Mouse (Mus musculus): ENCODE results near the gene Mfap3l. TPM values are rescaled to one million over a fixed set of nuclear protein-coding genes. Genes with fewer than 3 reads are reported as not detected.

Gene Mfap3l
- polyA plus RNA-seq, 1 experiment from 2014 or later, result 6.8 TPM

DNA sequence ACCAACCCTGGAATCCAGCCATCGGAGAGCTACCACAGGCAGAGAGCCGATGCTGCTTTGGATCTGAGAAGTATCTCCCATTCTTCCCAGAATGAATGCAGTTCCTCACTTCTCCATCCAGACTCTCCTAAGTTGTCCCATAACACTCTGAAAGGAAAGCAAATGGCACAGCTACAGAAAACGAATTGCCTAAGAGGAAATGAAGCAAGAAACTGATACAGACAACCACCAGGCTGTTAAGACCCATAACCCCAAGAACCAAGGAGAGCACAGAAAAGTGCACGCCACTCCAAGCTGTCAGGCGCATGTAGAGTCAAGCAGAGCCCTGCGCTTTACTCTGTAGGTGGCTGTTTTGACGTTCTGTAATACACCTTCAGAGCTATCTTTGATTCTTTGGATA, 7.9 kb upstream of the Mfap3l start:
- ATAC-seq (ENCODE audit: low FRiP score), result no peak
- H3K9ac ChIP-seq, result no peak overlapping the region
- peaks cover 4% of the 10 kb centered on the region; the same call in 1 of the 2 replicates for H3K27me3 ChIP-seq (ENCODE audit: control insufficient read depth, insufficient read depth, low read length)
- no peaks in the 10 kb centered on the region for H3K4me1 ChIP-seq (replicated peaks; ENCODE audit: control insufficient read depth, insufficient read depth, low read length)
- H3K4me3 ChIP-seq (replicated peaks; ENCODE audit: low read length), result no peak overlapping the region
- H3K27ac ChIP-seq, result no peak overlapping the region
- peak; percentile 11 for DNase-seq (ENCODE audit: low spot score)
- WGBS, result 85% methylated on average over 7 of the region's 7 CpGs
- no peaks in the 10 kb centered on the region for H3K36me3 ChIP-seq (replicated peaks; ENCODE audit: control insufficient read depth, insufficient read depth)
- H3K9me3 ChIP-seq (ENCODE audit: control insufficient read depth, low read length), result no peaks in the 10 kb centered on the region
- no peak overlapping the region for H3K4me2 ChIP-seq (replicated peaks)

- peaks cover 5% of the 10 kb centered on the region; the same call in 1 of the 2 replicates for H3K4me1 ChIP-seq (replicated peaks; ENCODE audit: control insufficient read depth, insufficient read depth, low read length)
- peaks cover 17% of the 10 kb centered on the region; the same call in 1 of the 2 replicates for H3K27me3 ChIP-seq (ENCODE audit: control insufficient read depth, insufficient read depth, low read length)
- H3K4me3 ChIP-seq (replicated peaks; ENCODE audit: low read length), result no peak overlapping the region
- ATAC-seq (ENCODE audit: low FRiP score) (no peak), DNase-seq (ENCODE audit: low spot score) (no peak)
- WGBS, result 79% methylated on average over 3 of the region's 3 CpGs
- H3K36me3 ChIP-seq (replicated peaks; ENCODE audit: control insufficient read depth, insufficient read depth), result no peaks in the 10 kb centered on the region
- H3K4me2 ChIP-seq (replicated peaks), result no peak overlapping the region
- no peak overlapping the region for H3K27ac ChIP-seq
- H3K9me3 ChIP-seq (ENCODE audit: control insufficient read depth, low read length), result no peaks in the 10 kb centered on the region
- no peak overlapping the region for H3K9ac ChIP-seq
Measured at GRCm38 (mm10) chr8:60627937-60628336, 4.7 kb upstream of the Mfap3l start.

- DNase-seq (ENCODE audit: low spot score) (peak; percentile 12), ATAC-seq (ENCODE audit: low FRiP score) (no peak)
- Histone ChIP-seq H3K9ac (no peak overlapping the region), H3K36me3 (replicated peaks; ENCODE audit: control insufficient read depth, insufficient read depth) (no peaks in the 10 kb centered on the region), H3K4me1 (replicated peaks; ENCODE audit: control insufficient read depth, insufficient read depth, low read length) (peaks cover 12% of the 10 kb centered on the region), H3K9me3 (ENCODE audit: control insufficient read depth, low read length) (no peaks in the 10 kb centered on the region), H3K4me2 (replicated peaks) (no peak overlapping the region), H3K4me3 (replicated peaks; ENCODE audit: low read length) (no peak overlapping the region), H3K27me3 (ENCODE audit: control insufficient read depth, insufficient read depth, low read length) (peaks cover 17% of the 10 kb centered on the region; the same call in 1 of the 2 replicates), H3K27ac (no peak overlapping the region)
- WGBS, result 71% methylated on average over 4 of the region's 4 CpGs
Measured at GRCm38 (mm10) chr8:60629059-60629458, 3.6 kb upstream of the Mfap3l start.

DNA sequence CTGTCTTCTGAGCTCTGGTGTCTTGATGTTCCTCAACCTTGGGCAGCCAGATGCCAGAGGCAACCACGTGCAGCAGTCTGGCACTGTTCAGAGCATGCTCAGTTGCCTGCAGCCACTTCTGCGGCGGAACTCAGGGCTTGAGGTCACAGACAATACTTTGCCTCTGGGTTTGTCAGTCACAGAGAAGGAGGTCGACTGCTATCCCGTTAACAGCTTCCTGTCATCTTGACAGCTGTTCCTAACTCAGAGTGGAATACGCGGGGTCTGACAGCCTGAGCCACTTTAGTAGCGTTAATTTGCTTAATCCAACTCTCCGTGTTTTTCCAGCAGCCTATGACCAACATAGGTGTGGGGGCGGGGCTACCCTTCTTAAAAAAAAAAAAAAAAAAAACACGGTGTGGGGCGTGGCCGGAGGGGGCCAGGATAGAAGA, 1.1 kb upstream of the Mfap3l start:
- 0% methylated on average over 13 of the region's 13 CpGs for WGBS
- Histone ChIP-seq H3K4me1 (replicated peaks; ENCODE audit: control insufficient read depth, insufficient read depth, low read length) (peaks cover 13% of the 10 kb centered on the region), H3K27me3 (ENCODE audit: control insufficient read depth, insufficient read depth, low read length) (peaks cover 17% of the 10 kb centered on the region; the same call in 1 of the 2 replicates), H3K4me3 (replicated peaks; ENCODE audit: low read length) (peak overlapping the region; percentile 78), H3K4me2 (replicated peaks) (peak overlapping the region; percentile 84), H3K9me3 (ENCODE audit: control insufficient read depth, low read length) (no peaks in the 10 kb centered on the region), H3K27ac (no peak overlapping the region), H3K9ac (peak overlapping the region; percentile 25; the same call in 1 of the 2 replicates), H3K36me3 (replicated peaks; ENCODE audit: control insufficient read depth, insufficient read depth) (no peaks in the 10 kb centered on the region)
- peak; percentile 70 for DNase-seq (ENCODE audit: low spot score)
- peak; percentile 36 for ATAC-seq (ENCODE audit: low FRiP score)

GRCm38 (mm10) chr8:60632933-60633655, 467 bp downstream of the Mfap3l start:
- Histone ChIP-seq H3K27ac (peak overlapping the region; percentile 79), H3K9me3 (ENCODE audit: control insufficient read depth, low read length) (no peaks in the 10 kb centered on the region), H3K4me2 (replicated peaks) (peak overlapping the region; percentile 84), H3K4me3 (replicated peaks; ENCODE audit: low read length) (peak overlapping the region; percentile 78), H3K4me1 (replicated peaks; ENCODE audit: control insufficient read depth, insufficient read depth, low read length) (peaks cover 13% of the 10 kb centered on the region), H3K27me3 (ENCODE audit: control insufficient read depth, insufficient read depth, low read length) (peaks cover 17% of the 10 kb centered on the region; the same call in 1 of the 2 replicates), H3K36me3 (replicated peaks; ENCODE audit: control insufficient read depth, insufficient read depth) (no peaks in the 10 kb centered on the region), H3K9ac (peak overlapping the region; percentile 81)
- peak; percentile 33 for DNase-seq (ENCODE audit: low spot score)
- under 1% methylated on average over 56 of the region's 56 CpGs for WGBS
- no peak; the same call in 1 of the 2 replicates for ATAC-seq (ENCODE audit: low FRiP score)

DNA sequence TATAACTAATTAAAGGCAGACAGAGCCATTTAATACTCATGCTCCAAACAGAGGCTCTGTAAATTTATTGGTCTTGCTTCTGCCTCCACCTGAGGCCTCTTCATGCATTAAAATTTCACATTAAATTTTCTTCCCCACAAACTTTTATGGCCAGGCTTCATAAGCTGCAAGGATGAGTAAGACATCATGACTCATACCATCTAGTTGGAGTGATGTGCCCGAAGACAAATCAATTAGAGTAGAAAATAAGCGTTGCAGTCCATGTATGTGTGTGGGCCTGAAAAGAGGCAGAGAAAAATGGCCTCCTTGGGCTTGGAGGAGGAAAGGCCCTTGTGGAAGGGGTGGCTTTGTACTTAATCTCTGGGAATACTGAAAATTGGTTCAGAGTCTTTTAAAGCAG, 2.3 kb downstream of the Mfap3l start:
- DNase-seq (ENCODE audit: low spot score) (no peak), ATAC-seq (ENCODE audit: low FRiP score) (no peak)
- no peak overlapping the region for H3K4me2 ChIP-seq (replicated peaks)
- no peak overlapping the region for H3K27ac ChIP-seq
- H3K27me3 ChIP-seq (ENCODE audit: control insufficient read depth, insufficient read depth, low read length), result peaks cover 11% of the 10 kb centered on the region; the same call in 1 of the 2 replicates
- peaks cover 13% of the 10 kb centered on the region for H3K4me1 ChIP-seq (replicated peaks; ENCODE audit: control insufficient read depth, insufficient read depth, low read length)
- 75% methylated on average over 2 of the region's 2 CpGs for WGBS
- H3K9ac ChIP-seq, result no peak overlapping the region
- H3K36me3 ChIP-seq (replicated peaks; ENCODE audit: control insufficient read depth, insufficient read depth), result no peaks in the 10 kb centered on the region
- H3K9me3 ChIP-seq (ENCODE audit: control insufficient read depth, low read length), result no peaks in the 10 kb centered on the region; the same call in 1 of the 2 replicates
- H3K4me3 ChIP-seq (replicated peaks; ENCODE audit: low read length), result no peak overlapping the region

DNA sequence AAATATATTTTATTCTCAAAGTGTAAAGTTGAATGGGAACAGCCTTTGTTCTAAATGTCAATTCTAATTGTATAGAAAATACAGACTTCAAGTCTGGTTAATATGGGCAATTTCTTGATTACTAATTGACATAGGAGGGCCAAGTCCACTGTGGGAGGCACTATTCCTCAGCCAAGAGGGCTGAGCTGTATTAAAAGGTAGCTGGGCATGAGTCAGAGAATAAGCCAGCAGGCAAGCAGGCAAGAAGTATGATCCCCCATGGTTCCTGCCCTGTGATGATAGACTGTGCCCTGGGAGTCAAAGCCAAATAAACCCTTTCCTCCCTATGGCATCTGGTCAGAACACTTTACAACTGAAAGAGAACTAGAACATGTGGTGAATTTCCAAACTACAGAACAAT, 3.2 kb downstream of the Mfap3l start:
- Histone ChIP-seq H3K9ac (no peak overlapping the region), H3K36me3 (replicated peaks; ENCODE audit: control insufficient read depth, insufficient read depth) (no peaks in the 10 kb centered on the region), H3K4me2 (replicated peaks) (no peak overlapping the region), H3K4me1 (replicated peaks; ENCODE audit: control insufficient read depth, insufficient read depth, low read length) (peaks cover 13% of the 10 kb centered on the region), H3K4me3 (replicated peaks; ENCODE audit: low read length) (no peak overlapping the region), H3K27me3 (ENCODE audit: control insufficient read depth, insufficient read depth, low read length) (peaks cover 2% of the 10 kb centered on the region; the same call in 1 of the 2 replicates), H3K9me3 (ENCODE audit: control insufficient read depth, low read length) (no peaks in the 10 kb centered on the region; the same call in 1 of the 2 replicates), H3K27ac (no peak overlapping the region)
- no peak for DNase-seq (ENCODE audit: low spot score)
- no peak for ATAC-seq (ENCODE audit: low FRiP score)

GRCm38 (mm10) chr8:60640046-60640445, 7.4 kb downstream of the Mfap3l start:
- no peaks in the 10 kb centered on the region for H3K36me3 ChIP-seq (replicated peaks; ENCODE audit: control insufficient read depth, insufficient read depth)
- DNase-seq (ENCODE audit: low spot score), result no peak
- no peaks in the 10 kb centered on the region for H3K4me1 ChIP-seq (replicated peaks; ENCODE audit: control insufficient read depth, insufficient read depth, low read length)
- no peak overlapping the region for H3K4me3 ChIP-seq (replicated peaks; ENCODE audit: low read length)
- H3K9me3 ChIP-seq (ENCODE audit: control insufficient read depth, low read length), result no peaks in the 10 kb centered on the region; the same call in 1 of the 2 replicates
- ATAC-seq (ENCODE audit: low FRiP score), result no peak
- no peak overlapping the region for H3K9ac ChIP-seq
- WGBS, result 85% methylated on average over 17 of the region's 17 CpGs
- no peaks in the 10 kb centered on the region for H3K27me3 ChIP-seq (ENCODE audit: control insufficient read depth, insufficient read depth, low read length)
- no peak overlapping the region for H3K4me2 ChIP-seq (replicated peaks)
- no peak overlapping the region for H3K27ac ChIP-seq

DNA sequence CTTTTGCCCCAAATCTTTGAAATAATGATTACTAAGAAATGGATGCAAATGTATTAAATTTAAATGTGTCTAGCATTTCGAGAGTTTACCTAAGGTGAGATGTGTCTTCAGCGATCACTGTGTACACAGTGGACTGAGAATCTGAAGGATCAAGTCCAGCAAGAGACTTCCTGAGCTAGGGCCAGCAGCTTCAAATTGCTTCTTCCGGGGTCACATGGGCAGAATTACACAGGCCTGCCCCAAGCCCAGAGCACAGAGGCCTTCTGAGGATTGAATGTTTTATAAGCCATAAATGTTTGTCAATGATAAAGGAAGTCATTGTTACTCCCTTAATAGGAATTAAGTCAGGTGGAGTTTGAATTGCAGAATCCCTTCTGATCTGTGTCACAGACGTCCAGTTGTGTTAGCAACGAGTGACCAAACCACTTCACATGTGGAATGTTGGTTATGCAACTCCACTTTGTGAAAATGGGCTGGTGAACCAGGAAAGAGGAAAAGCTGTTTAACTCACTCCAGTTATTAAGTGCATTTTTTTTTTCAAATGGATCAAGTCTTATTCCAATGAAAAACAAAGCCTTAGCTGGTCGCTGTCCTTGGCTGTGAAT, 10.9 kb downstream of the Mfap3l start:
- Histone ChIP-seq H3K27me3 (ENCODE audit: control insufficient read depth, insufficient read depth, low read length) (no peaks in the 10 kb centered on the region), H3K27ac (no peak overlapping the region), H3K4me2 (replicated peaks) (no peak overlapping the region), H3K9me3 (ENCODE audit: control insufficient read depth, low read length) (no peaks in the 10 kb centered on the region; the same call in 1 of the 2 replicates), H3K9ac (no peak overlapping the region), H3K4me3 (replicated peaks; ENCODE audit: low read length) (no peak overlapping the region), H3K36me3 (replicated peaks; ENCODE audit: control insufficient read depth, insufficient read depth) (no peaks in the 10 kb centered on the region), H3K4me1 (replicated peaks; ENCODE audit: control insufficient read depth, insufficient read depth, low read length) (no peaks in the 10 kb centered on the region)
- ATAC-seq (ENCODE audit: low FRiP score) (no peak), DNase-seq (ENCODE audit: low spot score) (no peak)
- WGBS, result 89% methylated on average over 6 of the region's 6 CpGs

Measured in hindbrain, embryonic 14.5 days (tissue).